Mouse (Mus musculus): ENCODE measurements around the gene Ttyh3. TPM values are rescaled to one million over a fixed set of nuclear protein-coding genes. Genes with fewer than 3 reads are reported as not detected.

The Ttyh3 gene
- polyA plus RNA-seq, 1 experiment from 2014 or later = 5.6 TPM

DNA sequence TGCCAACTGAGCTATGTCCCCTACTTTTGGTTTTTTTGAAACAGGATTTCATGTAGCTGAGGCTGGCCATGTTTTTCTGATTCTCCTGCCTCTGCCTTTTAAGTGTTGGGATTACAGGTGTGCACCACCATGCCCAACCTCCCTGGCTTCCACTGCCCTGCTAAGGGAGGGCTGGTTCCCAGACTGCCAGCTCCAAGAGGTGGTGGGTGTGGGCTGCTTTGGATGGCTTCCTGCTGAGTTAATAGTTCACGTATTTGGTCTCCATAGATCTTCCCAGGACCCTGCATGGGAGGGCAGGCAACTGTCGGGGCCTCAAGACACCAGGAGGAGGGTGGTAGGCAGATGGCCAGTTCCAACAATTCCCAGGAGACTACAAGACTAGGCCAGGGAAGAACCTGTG lies 46.3 kb downstream of the Ttyh3 start:
- Histone ChIP-seq H3K36me3 (ENCODE audit: control insufficient read depth, insufficient read depth) (no peaks in the 10 kb centered on the region), H3K27me3 (ENCODE audit: control insufficient read depth, insufficient read depth, low read depth, low read length) (peaks cover 35% of the 10 kb centered on the region), H3K9me3 (replicated peaks; ENCODE audit: control insufficient read depth, low read length) (no peaks in the 10 kb centered on the region), H3K4me1 (ENCODE audit: control insufficient read depth, low read depth, low read length) (peaks cover 24% of the 10 kb centered on the region), H3K4me3 (ENCODE audit: low read depth, low read length) (no peak overlapping the region), H3K4me2 (ENCODE audit: low read depth, low read length) (no peak overlapping the region), H3K9ac (ENCODE audit: low read depth, low read length) (no peak overlapping the region), H3K27ac (ENCODE audit: low read length) (no peak overlapping the region)
- WGBS (ENCODE audit: insufficient replicate concordance) = 56% methylated on average over 2 of the region's 2 CpGs
- ATAC-seq (ENCODE audit: low read depth) = no peak

DNA sequence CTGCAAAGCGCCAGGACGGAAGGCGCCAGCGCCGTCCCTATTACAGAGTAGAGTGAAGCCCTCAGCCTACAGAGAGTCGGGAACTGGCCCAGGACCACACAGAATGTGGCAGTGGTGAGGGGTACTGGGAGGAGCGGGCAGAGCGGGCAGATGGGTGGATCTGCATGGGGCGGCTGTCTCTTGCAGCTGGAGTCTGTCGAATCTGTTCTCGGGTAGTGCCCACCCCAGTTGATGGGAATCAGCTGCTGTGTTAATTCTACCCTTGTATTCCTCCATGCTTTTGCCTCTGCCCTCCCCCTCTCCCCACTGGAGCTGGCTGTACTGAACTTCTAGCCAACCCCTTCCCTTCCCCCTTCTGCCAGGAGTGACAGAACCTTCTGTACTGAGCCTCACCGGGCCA lies 47.1 kb downstream of the Ttyh3 start:
- WGBS (ENCODE audit: insufficient replicate concordance) = 62% methylated on average over 12 of the region's 12 CpGs
- H3K27ac ChIP-seq (ENCODE audit: low read length) = no peak overlapping the region
- no peak for ATAC-seq (ENCODE audit: low read depth)
- H3K4me3 ChIP-seq (ENCODE audit: low read depth, low read length) = no peak overlapping the region
- H3K4me2 ChIP-seq (ENCODE audit: low read depth, low read length) = no peak overlapping the region
- no peaks in the 10 kb centered on the region for H3K36me3 ChIP-seq (ENCODE audit: control insufficient read depth, insufficient read depth)
- H3K4me1 ChIP-seq (ENCODE audit: control insufficient read depth, low read depth, low read length) = peaks cover 24% of the 10 kb centered on the region
- H3K9ac ChIP-seq (ENCODE audit: low read depth, low read length) = no peak overlapping the region
- no peaks in the 10 kb centered on the region for H3K9me3 ChIP-seq (replicated peaks; ENCODE audit: control insufficient read depth, low read length)
- peaks cover 27% of the 10 kb centered on the region for H3K27me3 ChIP-seq (ENCODE audit: control insufficient read depth, insufficient read depth, low read depth, low read length)

DNA sequence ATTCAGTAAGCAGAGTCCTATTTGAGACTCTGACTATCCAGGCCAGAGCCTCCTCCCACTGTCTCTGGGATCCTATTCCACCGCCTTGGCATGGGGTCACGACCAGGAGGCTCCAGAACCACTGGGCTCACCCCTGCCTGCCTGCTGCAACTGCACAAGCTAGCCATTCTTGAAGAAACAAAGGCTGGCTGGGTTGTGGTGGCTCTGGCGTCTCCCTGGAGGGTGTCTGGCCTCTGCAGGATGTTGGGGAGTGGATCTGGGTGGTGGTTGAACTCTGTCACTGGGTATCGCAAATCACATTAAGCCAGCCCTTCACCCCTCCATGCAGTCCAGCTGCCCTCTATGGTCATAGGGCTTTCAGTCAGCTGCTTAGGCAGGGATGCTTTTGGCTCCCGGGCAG lies 48.9 kb downstream of the Ttyh3 start:
- WGBS (ENCODE audit: insufficient replicate concordance) = 62% methylated on average over 5 of the region's 5 CpGs
- Histone ChIP-seq H3K36me3 (ENCODE audit: control insufficient read depth, insufficient read depth) (no peaks in the 10 kb centered on the region), H3K27me3 (ENCODE audit: control insufficient read depth, insufficient read depth, low read depth, low read length) (peaks cover 9% of the 10 kb centered on the region), H3K27ac (ENCODE audit: low read length) (no peak overlapping the region), H3K4me3 (ENCODE audit: low read depth, low read length) (no peak overlapping the region), H3K9me3 (replicated peaks; ENCODE audit: control insufficient read depth, low read length) (no peaks in the 10 kb centered on the region), H3K4me2 (ENCODE audit: low read depth, low read length) (no peak overlapping the region), H3K9ac (ENCODE audit: low read depth, low read length) (no peak overlapping the region), H3K4me1 (ENCODE audit: control insufficient read depth, low read depth, low read length) (peaks cover 32% of the 10 kb centered on the region)
- ATAC-seq (ENCODE audit: low read depth) = no peak

DNA sequence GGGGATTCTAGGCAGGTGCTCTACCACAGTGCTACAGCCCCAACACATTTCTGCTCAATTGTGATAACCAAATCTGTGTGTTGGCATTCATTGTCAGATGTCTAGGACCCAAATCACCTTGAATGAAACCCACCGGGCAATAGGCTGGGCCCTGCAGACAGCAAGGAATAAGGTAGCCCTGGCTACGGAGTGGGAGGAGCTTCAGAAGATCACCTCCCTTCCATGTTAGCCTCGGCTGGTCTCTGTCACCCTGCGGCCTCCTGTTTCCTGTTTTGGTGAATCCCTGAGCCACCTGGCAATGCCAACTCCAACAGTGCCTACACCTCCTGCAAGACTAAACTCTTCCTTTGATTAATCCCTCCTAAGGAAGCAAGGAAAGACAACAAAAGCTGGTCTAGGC lies 51.0 kb downstream of the Ttyh3 start:
- H3K27ac ChIP-seq (ENCODE audit: low read length) = peak overlapping the region; percentile 88
- H3K4me2 ChIP-seq (ENCODE audit: low read depth, low read length) = peak overlapping the region; percentile 70
- 37% methylated on average over 4 of the region's 4 CpGs for WGBS (ENCODE audit: insufficient replicate concordance)

DNA sequence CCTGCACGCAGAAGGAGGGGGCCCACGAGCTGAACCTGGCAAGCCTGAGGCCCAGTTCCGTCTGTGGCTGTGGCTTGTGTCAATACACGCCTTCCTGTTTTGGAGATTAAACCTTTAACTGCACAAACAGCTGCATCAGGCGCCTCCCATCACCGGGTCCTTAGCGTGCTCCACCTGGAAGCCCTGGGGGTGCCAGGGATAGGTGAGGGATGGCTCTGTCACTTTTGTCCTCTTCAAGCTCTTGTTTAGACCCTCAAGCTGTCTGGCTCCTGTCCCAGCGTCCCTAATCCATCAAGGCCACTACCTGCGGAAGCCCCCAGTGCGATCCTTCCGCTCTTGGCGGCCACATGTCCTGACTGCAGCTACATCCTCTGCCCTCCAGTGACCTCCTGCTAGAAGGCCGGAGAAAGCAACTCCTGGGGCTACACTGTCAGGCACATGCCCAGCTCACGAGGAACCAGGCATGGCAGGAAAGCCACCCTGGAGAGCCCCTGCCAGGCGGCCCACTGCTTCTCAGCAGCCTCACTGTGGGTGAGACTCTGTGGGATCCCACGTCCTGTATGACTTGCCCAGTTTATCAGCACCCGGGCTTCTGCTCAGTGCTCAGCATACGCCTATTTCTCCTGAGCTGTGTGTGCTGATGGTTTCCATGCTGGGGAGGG lies 51.8 kb downstream of the Ttyh3 start:
- H3K9ac ChIP-seq (ENCODE audit: low read depth, low read length) = peak overlapping the region; percentile 67

More for the DNA sequence above, 51.0 kb downstream of the Ttyh3 start:
- Histone ChIP-seq H3K36me3 (ENCODE audit: control insufficient read depth, insufficient read depth) (no peaks in the 10 kb centered on the region), H3K4me1 (ENCODE audit: control insufficient read depth, low read depth, low read length) (peaks cover 47% of the 10 kb centered on the region), H3K27me3 (ENCODE audit: control insufficient read depth, insufficient read depth, low read depth, low read length) (no peaks in the 10 kb centered on the region; the same call in 1 of the 2 replicates), H3K4me3 (ENCODE audit: low read depth, low read length) (no peak overlapping the region), H3K9me3 (replicated peaks; ENCODE audit: control insufficient read depth, low read length) (no peaks in the 10 kb centered on the region), H3K9ac (ENCODE audit: low read depth, low read length) (no peak overlapping the region)
- ATAC-seq (ENCODE audit: low read depth) = no peak

DNA sequence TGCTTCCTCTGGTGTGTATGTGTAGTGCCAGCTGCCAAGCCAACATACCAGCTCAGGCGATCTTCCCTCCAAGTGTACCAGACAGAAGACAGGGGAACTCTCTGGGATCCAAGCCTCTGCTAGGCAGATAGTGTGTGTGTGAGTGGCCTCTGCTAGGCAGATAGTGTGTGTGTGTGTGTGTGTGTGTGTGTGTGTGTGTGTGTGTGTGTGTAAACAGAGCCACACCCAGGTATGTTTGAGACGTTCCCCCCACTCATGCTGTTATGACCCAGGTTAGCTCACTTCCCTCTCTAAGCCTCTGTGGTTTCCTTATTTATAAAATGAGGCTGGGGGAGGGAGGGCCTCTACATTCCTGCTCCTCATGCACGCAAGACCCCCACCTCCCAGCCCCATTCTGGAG lies 52.4 kb downstream of the Ttyh3 start:
- peak overlapping the region; percentile 42 for H3K4me3 ChIP-seq (ENCODE audit: low read depth, low read length)
- H3K4me2 ChIP-seq (ENCODE audit: low read depth, low read length) = peak overlapping the region; percentile 70
- peak overlapping the region; percentile 67 for H3K9ac ChIP-seq (ENCODE audit: low read depth, low read length)
- peak overlapping the region; percentile 88 for H3K27ac ChIP-seq (ENCODE audit: low read length)
- peaks cover 47% of the 10 kb centered on the region for H3K4me1 ChIP-seq (ENCODE audit: control insufficient read depth, low read depth, low read length)
- ATAC-seq (ENCODE audit: low read depth) = peak; percentile 66
- no peaks in the 10 kb centered on the region for H3K36me3 ChIP-seq (ENCODE audit: control insufficient read depth, insufficient read depth)
- WGBS (ENCODE audit: insufficient replicate concordance) = 8% methylated on average over 3 of the region's 3 CpGs
- no peaks in the 10 kb centered on the region for H3K27me3 ChIP-seq (ENCODE audit: control insufficient read depth, insufficient read depth, low read depth, low read length)
- no peaks in the 10 kb centered on the region for H3K9me3 ChIP-seq (replicated peaks; ENCODE audit: control insufficient read depth, low read length)

More for the DNA sequence above, 51.8 kb downstream of the Ttyh3 start:
- no peaks in the 10 kb centered on the region for H3K36me3 ChIP-seq (ENCODE audit: control insufficient read depth, insufficient read depth)
- peak; percentile 89 for ATAC-seq (ENCODE audit: low read depth)
- 9% methylated on average over 18 of the region's 18 CpGs for WGBS (ENCODE audit: insufficient replicate concordance)
- no peaks in the 10 kb centered on the region for H3K9me3 ChIP-seq (replicated peaks; ENCODE audit: control insufficient read depth, low read length)
- H3K4me3 ChIP-seq (ENCODE audit: low read depth, low read length) = peak overlapping the region; percentile 42
- H3K4me2 ChIP-seq (ENCODE audit: low read depth, low read length) = peak overlapping the region; percentile 70
- no peaks in the 10 kb centered on the region; the same call in 1 of the 2 replicates for H3K27me3 ChIP-seq (ENCODE audit: control insufficient read depth, insufficient read depth, low read depth, low read length)
- H3K27ac ChIP-seq (ENCODE audit: low read length) = peak overlapping the region; percentile 88
- peaks cover 47% of the 10 kb centered on the region for H3K4me1 ChIP-seq (ENCODE audit: control insufficient read depth, low read depth, low read length)

DNA sequence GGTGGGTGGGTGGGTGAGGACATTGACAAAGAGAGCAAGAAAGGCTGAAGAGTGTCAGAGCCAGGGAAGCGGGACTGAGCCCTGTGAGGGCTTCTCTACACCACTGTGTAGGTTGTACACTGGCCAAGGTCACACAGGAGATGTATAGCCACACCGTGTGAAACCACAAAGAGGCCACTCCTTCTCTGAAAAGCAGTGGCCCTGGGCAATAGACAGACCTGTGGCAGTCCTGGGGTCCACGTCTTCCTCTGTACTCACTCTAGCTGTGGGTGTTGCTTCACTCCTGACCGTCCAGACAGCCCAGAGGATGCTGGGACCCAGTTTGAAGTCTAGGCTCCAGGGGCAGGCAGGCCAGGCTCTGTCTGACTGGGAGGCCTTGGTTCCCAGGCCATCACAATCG lies 54.0 kb downstream of the Ttyh3 start:
- Histone ChIP-seq H3K4me3 (ENCODE audit: low read depth, low read length) (no peak overlapping the region), H3K9ac (ENCODE audit: low read depth, low read length) (no peak overlapping the region), H3K36me3 (ENCODE audit: control insufficient read depth, insufficient read depth) (no peaks in the 10 kb centered on the region), H3K27me3 (ENCODE audit: control insufficient read depth, insufficient read depth, low read depth, low read length) (no peaks in the 10 kb centered on the region), H3K4me1 (ENCODE audit: control insufficient read depth, low read depth, low read length) (peaks cover 47% of the 10 kb centered on the region), H3K4me2 (ENCODE audit: low read depth, low read length) (no peak overlapping the region), H3K9me3 (replicated peaks; ENCODE audit: control insufficient read depth, low read length) (no peaks in the 10 kb centered on the region), H3K27ac (ENCODE audit: low read length) (peak overlapping the region; percentile 2; the same call in 1 of the 2 replicates)
- WGBS (ENCODE audit: insufficient replicate concordance) = 39% methylated on average over 5 of the region's 5 CpGs
- no peak for ATAC-seq (ENCODE audit: low read depth)

DNA sequence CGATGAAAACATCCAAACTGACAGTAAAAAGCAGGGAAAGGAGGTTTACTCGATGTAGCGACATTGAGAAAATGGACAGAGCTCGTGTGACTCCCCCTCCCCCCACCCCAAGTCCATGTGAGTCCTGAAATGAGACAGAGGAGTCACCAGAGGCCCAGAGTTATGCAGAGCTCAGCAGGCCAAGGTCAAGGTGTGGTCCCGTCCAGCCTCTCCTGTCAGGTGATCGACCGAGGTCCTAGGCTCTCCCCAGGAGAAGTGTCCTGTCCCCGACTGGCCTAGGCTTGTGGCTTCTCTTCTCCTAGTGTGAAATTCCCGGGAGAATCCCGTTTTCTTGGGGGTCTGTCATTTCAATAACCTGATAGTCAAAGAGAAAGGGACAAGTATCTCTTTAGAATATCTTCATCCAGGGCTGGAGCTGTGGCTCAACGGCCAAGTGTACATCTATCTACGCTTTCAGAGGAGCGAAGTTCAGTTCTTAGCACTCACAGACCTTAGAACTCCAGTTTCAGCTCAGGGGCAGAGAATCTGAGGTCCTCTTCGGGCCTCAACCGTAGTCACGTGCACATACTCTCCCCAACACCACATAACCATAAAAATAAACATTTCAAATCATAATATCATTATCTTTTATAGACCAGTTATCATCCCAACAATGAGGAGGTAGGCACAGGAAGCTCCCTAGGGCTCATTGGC lies 59.6 kb downstream of the Ttyh3 start:
- WGBS (ENCODE audit: insufficient replicate concordance) = 63% methylated on average over 16 of the region's 16 CpGs
- Histone ChIP-seq H3K36me3 (ENCODE audit: control insufficient read depth, insufficient read depth) (no peaks in the 10 kb centered on the region), H3K4me3 (ENCODE audit: low read depth, low read length) (no peak overlapping the region), H3K27ac (ENCODE audit: low read length) (no peak overlapping the region), H3K4me1 (ENCODE audit: control insufficient read depth, low read depth, low read length) (peaks cover 9% of the 10 kb centered on the region), H3K9me3 (replicated peaks; ENCODE audit: control insufficient read depth, low read length) (no peaks in the 10 kb centered on the region), H3K4me2 (ENCODE audit: low read depth, low read length) (no peak overlapping the region), H3K27me3 (ENCODE audit: control insufficient read depth, insufficient read depth, low read depth, low read length) (no peaks in the 10 kb centered on the region), H3K9ac (ENCODE audit: low read depth, low read length) (no peak overlapping the region)
- ATAC-seq (ENCODE audit: low read depth) = no peak

DNA sequence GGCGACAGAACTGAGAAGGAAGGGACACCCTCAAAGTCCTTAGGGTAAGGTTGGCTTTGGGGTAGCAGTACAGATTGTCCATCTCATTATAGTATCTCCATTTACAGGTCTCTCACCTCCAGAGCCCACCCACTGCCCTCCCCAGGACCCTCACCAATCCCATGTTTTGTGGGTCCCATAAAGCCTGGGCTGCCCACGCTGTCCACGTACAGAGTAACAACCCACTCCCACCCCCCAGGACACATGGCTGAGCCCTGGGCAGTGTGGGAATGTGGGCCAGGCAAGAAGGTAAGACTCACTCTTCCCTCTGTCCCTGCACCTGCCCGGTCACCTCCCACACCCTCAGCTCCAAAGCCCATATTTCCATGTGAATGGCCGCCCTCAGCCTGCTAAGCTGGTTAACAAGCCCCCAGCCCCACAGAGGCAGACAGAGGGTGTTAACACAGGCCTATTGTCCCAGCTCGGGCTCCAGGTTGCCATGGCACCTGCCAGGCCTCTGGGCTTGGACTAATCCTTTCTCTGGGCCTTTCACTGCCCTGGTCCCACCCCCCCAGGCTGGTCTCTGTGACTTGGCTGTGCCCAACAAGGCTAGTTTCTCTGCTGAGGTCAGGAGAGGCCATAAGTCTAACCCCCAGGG lies 65.0 kb downstream of the Ttyh3 start:
- no peak overlapping the region for H3K9ac ChIP-seq (ENCODE audit: low read depth, low read length)
- no peaks in the 10 kb centered on the region for H3K36me3 ChIP-seq (ENCODE audit: control insufficient read depth, insufficient read depth)
- H3K27ac ChIP-seq (ENCODE audit: low read length) = no peak overlapping the region
- 65% methylated on average over 6 of the region's 6 CpGs for WGBS (ENCODE audit: insufficient replicate concordance)
- H3K4me1 ChIP-seq (ENCODE audit: control insufficient read depth, low read depth, low read length) = no peaks in the 10 kb centered on the region
- no peak for ATAC-seq (ENCODE audit: low read depth)
- no peaks in the 10 kb centered on the region for H3K9me3 ChIP-seq (replicated peaks; ENCODE audit: control insufficient read depth, low read length)
- H3K4me3 ChIP-seq (ENCODE audit: low read depth, low read length) = no peak overlapping the region
- H3K4me2 ChIP-seq (ENCODE audit: low read depth, low read length) = no peak overlapping the region
- H3K27me3 ChIP-seq (ENCODE audit: control insufficient read depth, insufficient read depth, low read depth, low read length) = no peaks in the 10 kb centered on the region
